Mouse (Mus musculus): ENCODE measurements around the gene Olfr1162.
"Not testable (repeated sequence)": the region's sequence is repeated elsewhere in the genome, so short reads cannot be mapped to it uniquely, and the experiment has no call there.

The Olfr1162 gene

DNA sequence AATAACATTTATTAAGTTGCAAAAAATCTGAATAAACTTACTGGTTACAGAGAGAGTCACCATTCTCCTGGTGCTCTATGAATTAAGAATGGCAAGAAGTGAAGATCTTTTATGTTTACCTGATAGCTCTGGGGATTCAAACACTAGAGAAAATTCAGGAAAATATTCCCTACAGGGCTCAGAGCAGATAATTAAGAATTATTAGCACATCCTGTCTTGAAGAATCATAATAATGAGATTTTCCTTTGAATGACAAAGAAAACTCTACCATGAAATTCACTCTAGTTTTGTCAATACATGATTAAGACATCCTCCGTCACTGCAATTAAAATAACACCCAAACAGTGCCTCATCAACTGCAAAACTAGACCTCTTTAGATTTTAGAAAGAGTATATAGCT, at the start of gene Olfr1162:
TSS of gene Olfr1162 (minus strand) at position 101 of the 400 bp plus-strand sequence.
- DNase-seq (ENCODE audit: low spot score in 2 of 2): no peak

DNA sequence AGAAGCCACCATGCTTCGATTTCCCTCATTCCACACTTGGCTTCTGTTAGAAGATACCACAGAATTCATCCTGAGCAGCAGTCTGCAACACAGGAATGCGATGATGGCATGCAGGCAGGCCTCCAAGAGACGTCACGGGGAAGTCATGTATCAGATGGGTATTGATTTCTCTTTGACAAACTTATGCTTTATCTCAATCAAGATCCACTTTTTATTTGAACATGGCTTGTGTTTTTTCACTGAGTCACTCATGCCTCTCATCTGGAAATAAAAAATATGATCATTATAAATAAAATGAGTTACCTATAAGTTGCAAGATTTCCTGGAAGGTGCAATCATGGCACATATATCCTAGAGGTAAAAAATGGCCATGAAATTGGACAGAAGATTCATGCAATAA, 42.9 kb upstream of the Olfr1162 start, which contains the start of gene Olfr1164:
TSS of gene Olfr1164 (minus strand) at position 101 of the 400 bp plus-strand sequence.
- DNase-seq (ENCODE audit: low spot score in 2 of 2): no peak

DNA sequence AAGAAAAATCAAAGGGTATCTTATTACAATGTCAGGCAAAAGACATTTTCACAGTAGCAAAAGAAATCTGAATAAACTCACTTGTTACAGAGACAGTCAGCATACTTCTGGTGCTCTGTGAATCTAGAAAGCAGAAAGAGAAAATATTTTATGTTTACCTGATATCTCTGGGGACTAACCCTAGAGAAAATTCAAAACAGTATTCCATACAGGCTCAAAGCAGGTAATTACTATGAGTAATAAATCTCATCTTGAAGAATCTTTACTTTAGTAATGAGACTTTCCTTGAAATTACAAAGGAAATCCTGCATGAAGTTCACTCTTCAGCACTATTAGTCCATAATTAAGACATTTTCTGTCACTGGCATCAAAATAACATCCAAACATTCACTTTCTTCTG, 20.8 kb upstream of the Olfr1162 start, which contains the start of gene Olfr1163:
TSS of gene Olfr1163 (minus strand) at position 101 of the 400 bp plus-strand sequence.
- no peak for DNase-seq (ENCODE audit: low spot score in 2 of 2)

DNA sequence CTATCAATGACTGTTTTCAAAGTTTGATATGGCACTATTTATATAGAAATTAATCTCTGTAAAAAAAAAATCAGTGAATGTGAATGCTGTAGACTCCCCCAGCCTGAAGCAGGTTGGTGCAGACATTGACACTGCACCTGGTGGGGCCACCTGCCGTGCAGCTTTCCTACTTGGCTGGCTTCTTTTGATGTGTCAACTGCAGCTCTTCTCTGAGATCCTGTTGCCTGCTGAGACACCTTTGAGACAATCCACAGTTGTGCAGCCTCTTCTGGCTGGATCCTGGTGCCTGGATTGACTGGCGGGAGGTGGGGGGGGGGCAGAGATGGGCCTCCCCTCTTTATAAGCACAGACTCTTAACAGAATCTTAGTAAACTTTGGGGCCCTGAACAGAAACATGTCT, 12.7 kb upstream of the Olfr1162 start:
- no peak for DNase-seq (ENCODE audit: low spot score in 2 of 2)

DNA sequence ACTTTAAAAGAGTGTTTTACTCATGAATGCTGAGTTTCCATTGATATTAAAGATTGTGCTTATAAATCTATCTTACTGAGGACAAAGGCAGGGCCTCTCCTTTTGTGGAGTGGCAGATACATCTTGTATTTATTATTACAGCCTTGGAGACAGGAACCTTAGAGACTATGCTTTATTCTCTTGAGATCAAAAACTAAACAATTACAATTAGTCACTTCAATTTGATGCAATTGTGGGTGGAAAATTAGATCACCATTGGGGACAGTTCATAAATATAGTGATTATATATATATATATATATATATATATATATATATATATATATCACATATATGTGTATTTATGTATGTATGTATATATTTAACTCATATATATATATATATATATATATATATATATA, 13.3 kb downstream of the Olfr1162 start, which contains the start of gene Olfr73:
TSS of gene Olfr73 (minus strand) at position 101 of the 400 bp plus-strand sequence.
- no peak for DNase-seq (ENCODE audit: low spot score in 2 of 2)

DNA sequence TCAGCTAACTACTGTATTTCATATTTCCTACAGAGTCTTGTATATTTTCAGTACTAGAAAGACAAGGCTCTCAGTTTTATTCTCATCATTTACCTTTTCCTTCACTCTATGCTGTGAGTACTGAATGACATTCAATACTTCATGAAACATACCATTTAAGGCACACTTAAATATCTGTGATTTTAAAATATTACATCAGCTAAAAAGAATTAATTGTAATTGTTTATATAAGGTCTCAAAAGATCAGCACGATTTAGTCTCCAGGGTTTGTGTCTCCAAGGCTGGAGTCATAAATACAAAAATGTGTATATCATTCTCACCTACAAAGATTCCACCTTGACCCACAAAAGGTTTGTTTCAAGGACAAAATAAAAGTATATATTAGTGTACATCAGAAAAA, 28.5 kb downstream of the Olfr1162 start, which contains the start of gene Olfr1161:
TSS of gene Olfr1161 (plus strand) at position 301 of the 400 bp plus-strand sequence.
- DNase-seq (ENCODE audit: low spot score in 2 of 2): not testable (repeated sequence)

DNA sequence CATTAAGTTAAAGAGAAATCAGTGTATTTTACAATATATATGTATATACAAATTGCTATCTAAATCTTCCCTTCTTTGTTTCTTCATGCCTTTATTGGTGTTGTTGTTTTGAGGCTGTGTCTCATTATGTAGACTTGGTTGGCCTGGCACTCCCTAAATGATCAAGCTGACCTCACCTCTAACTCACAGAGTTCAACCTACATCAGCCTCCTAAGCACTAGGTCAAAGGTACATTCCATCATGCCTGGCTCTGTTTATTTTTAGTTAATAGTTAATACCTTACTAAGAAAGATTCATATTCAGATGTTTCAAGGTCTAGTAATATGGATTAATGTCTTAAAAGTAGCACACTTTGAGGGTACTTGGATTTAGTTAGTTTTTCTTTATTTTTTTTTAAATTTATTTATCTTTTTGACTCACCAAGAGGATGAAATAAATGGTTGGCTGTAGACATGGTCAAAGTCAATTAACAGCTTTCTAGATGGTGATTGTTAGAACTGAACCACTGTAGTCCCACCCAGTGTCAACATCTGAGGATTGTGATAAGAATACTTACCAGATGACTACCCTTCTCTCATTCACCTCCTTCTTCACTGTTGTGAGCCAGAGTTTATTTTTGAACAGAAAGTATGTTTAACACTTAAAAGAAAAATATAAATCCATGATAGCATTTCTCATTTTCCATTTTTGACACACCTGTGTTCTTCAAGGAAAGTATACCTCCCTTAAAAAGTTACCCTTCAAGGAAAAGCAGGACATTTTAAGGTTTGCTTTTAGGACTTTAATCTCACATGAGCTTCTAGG, 43.2 kb downstream of the Olfr1162 start, which contains the start of gene Olfr1160:
TSS of gene Olfr1160 (minus strand) at position 754 of the 804 bp plus-strand sequence.
- DNase-seq (ENCODE audit: low spot score in 2 of 2): no peak

All from spleen, postnatal 14 days (tissue).